Mouse (Mus musculus) CH12.LX (cell line): ENCODE measurements around the gene Ascc1. TPM values are rescaled to one million over a fixed set of nuclear protein-coding genes. Genes with fewer than 3 reads are reported as not detected.

ENCODE experiments used
- DNase-seq: peaks from one replicate; pipeline ENCODE4 v3.0.0-alpha.2; 2013; ENCODE audit errors: extremely low read depth
- H3K27ac ChIP-seq: 2 replicates; pipeline ENCODE4 v1.5.1; 2012; ENCODE audit warnings: low read depth, mild to moderate bottlenecking, control low read depth, moderate library complexity; ENCODE audit not compliant: insufficient read depth
- H3K27me3 ChIP-seq: replicated peaks from 2 replicates; pipeline ENCODE3; 2012; ENCODE audit warnings: inconsistent platforms
- H3K36me3 ChIP-seq, 2 experiments: replicated peaks in 1 of 2; 2 replicates each; pipeline versions ENCODE3 to v1.6.1; 2012; ENCODE audit warnings: inconsistent platforms in 1 of 2, low read length in 1 of 2, mild to moderate bottlenecking in 1 of 2, mixed read lengths in 1 of 2, moderate library complexity in 1 of 2; ENCODE audit not compliant: control insufficient read depth in 1 of 2, insufficient read depth in 1 of 2
- H3K4me1 ChIP-seq, 2 experiments: 2 replicates each; pipeline ENCODE4 v1.6.1; 2012; ENCODE audit warnings: inconsistent platforms in 1 of 2, moderate library complexity in 1 of 2; ENCODE audit not compliant: insufficient read depth in 2 of 2, control insufficient read depth in 1 of 2
- H3K4me2 ChIP-seq: 2 replicates; pipeline ENCODE4 v1.6.1; 2012; ENCODE audit warnings: low read depth, mild to moderate bottlenecking, control low read depth; ENCODE audit not compliant: poor library complexity, insufficient read depth, severe bottlenecking
- H3K4me3 ChIP-seq, 3 experiments: fragments of 150-350 bp in 1 of 3; sonication (generic) in 1 of 3; replicated peaks in 1 of 3; 2 replicates each; pipeline versions ENCODE3 to v1.5.1; 2011 to 2012; ENCODE audit warnings: low read depth in 2 of 3, low read length in 2 of 3, mild to moderate bottlenecking in 2 of 3, moderate library complexity in 2 of 3, control low read depth in 1 of 3, improper control_type of control experiment in 1 of 3, inconsistent platforms in 1 of 3, mixed read lengths in 1 of 3; ENCODE audit not compliant: poor library complexity in 1 of 3
- H3K79me2 ChIP-seq: replicated peaks from 2 replicates; pipeline ENCODE4 v1.6.1; 2012; ENCODE audit warnings: mild to moderate bottlenecking, moderate library complexity; ENCODE audit not compliant: control insufficient read depth, poor library complexity, insufficient read depth, severe bottlenecking; ENCODE audit errors: extremely low read depth
- H3K9ac ChIP-seq: 2 replicates; pipeline ENCODE4 v1.6.1; 2012; ENCODE audit warnings: low read depth, mild to moderate bottlenecking, control low read depth, moderate library complexity; ENCODE audit not compliant: insufficient read depth
- H3K9me3 ChIP-seq: replicated peaks from 2 replicates; pipeline ENCODE3; 2012; ENCODE audit warnings: low read length, inconsistent platforms, mixed read lengths
- BHLHE40 ChIP-seq: IDR thresholded peaks from 2 replicates; pipeline ENCODE4 v1.6.1; 2011; ENCODE audit warnings: mild to moderate bottlenecking, low read depth, low read length, improper control_type of control experiment
- ELF1 ChIP-seq: IDR thresholded peaks from 2 replicates; pipeline ENCODE4 v1.6.1; 2014; ENCODE audit warnings: low read depth, mild to moderate bottlenecking, inconsistent platforms, low read length, improper control_type of control experiment
- ETS1 ChIP-seq: conservative IDR thresholded peaks from 2 replicates; pipeline ENCODE4 v1.6.1; 2012; ENCODE audit warnings: low read depth, mild to moderate bottlenecking, inconsistent platforms, low read length, improper control_type of control experiment, moderate library complexity
- GABPA ChIP-seq: IDR thresholded peaks from 2 replicates; pipeline ENCODE4 v1.6.1; 2012; ENCODE audit warnings: low read depth, low read length, improper control_type of control experiment, inconsistent platforms; ENCODE audit not compliant: insufficient replicate concordance
- IRF4 ChIP-seq: IDR thresholded peaks from 2 replicates; pipeline ENCODE4 v1.6.1; 2014; ENCODE audit warnings: low read depth, mild to moderate bottlenecking, inconsistent platforms, low read length, improper control_type of control experiment
- JUN ChIP-seq: IDR thresholded peaks from 2 replicates; pipeline ENCODE4 v1.6.1; 2011; ENCODE audit warnings: low read depth, mild to moderate bottlenecking, low read length, improper control_type of control experiment, moderate library complexity; ENCODE audit not compliant: insufficient read depth
- KAT2A ChIP-seq: IDR thresholded peaks from 2 replicates; pipeline ENCODE4 v1.6.1; 2012; ENCODE audit warnings: low read length, improper control_type of control experiment, inconsistent platforms; ENCODE audit not compliant: insufficient replicate concordance
- MAFK ChIP-seq: IDR thresholded peaks from 2 replicates; pipeline ENCODE4 v1.6.1; 2011; ENCODE audit warnings: low read length, improper control_type of control experiment; ENCODE audit not compliant: insufficient replicate concordance
- MAX ChIP-seq: IDR thresholded peaks from 2 replicates; pipeline ENCODE4 v1.6.1; 2011; ENCODE audit warnings: low read length, improper control_type of control experiment
- RCOR1 ChIP-seq: conservative IDR thresholded peaks from 2 replicates; pipeline ENCODE4 v1.6.1; 2012; ENCODE audit warnings: low read depth, mild to moderate bottlenecking, inconsistent platforms, low read length, improper control_type of control experiment
- SMC3 ChIP-seq: IDR thresholded peaks from 2 replicates; pipeline ENCODE4 v1.6.1; 2011; ENCODE audit warnings: low read depth, low read length, improper control_type of control experiment
- TCF12 ChIP-seq: IDR thresholded peaks from 2 replicates; pipeline ENCODE4 v1.6.1; 2014; ENCODE audit warnings: low read depth, mild to moderate bottlenecking, inconsistent platforms, low read length, improper control_type of control experiment
- ZC3H11A ChIP-seq: IDR thresholded peaks from 2 replicates; pipeline ENCODE4 v1.6.1; 2012; ENCODE audit warnings: low read depth, mild to moderate bottlenecking, inconsistent platforms, low read length, improper control_type of control experiment
- ZMIZ1 ChIP-seq: IDR thresholded peaks from 2 replicates; pipeline ENCODE4 v1.6.1; 2012; ENCODE audit warnings: low read depth, mild to moderate bottlenecking, inconsistent platforms, low read length, improper control_type of control experiment
- dilution Hi-C: fragments of 300-500 bp; cut with MboI; formaldehyde crosslinking; loops from 2 replicates; pipeline ENCODE4 v1.14.3; 2020; ENCODE audit warnings: low sequenced_read_pairs; ENCODE audit not compliant: extremely low pct_unique_long_range_greater_than_20kb, extremely low pct_ligation_motif_present
- in situ Hi-C: fragments of 300-500 bp; cut with MboI; formaldehyde crosslinking; loops from 3 replicates; pipeline ENCODE4 v1.14.3; 2019; ENCODE audit warnings: low sequenced_read_pairs, low pct_ligation_motif_present, low pct_unique_long_range_greater_than_20kb, mixed read lengths
- polyA plus RNA-seq: library from polyadenylated mRNA; unstranded; fragments of >175 nt; gene quantifications from 2 replicates; pipeline ENCODE4 v1.2.1, GENCODE M21; 2012; ENCODE audit warnings: low read depth; ENCODE audit not compliant: insufficient read length
- total RNA-seq, 2 experiments: library from RNA; depleted of rRNA; stranded (reverse); fragments of 300-350 nt in 1 of 2; fragments of >200 nt in 1 of 2; gene quantifications; 2 replicates each; pipeline ENCODE4 v1.2.3; 2012 to 2014

The Ascc1 gene
- total and polyA plus RNA-seq, 3 experiments: 20.1 to 25.5 (median 25.4) TPM

DNA sequence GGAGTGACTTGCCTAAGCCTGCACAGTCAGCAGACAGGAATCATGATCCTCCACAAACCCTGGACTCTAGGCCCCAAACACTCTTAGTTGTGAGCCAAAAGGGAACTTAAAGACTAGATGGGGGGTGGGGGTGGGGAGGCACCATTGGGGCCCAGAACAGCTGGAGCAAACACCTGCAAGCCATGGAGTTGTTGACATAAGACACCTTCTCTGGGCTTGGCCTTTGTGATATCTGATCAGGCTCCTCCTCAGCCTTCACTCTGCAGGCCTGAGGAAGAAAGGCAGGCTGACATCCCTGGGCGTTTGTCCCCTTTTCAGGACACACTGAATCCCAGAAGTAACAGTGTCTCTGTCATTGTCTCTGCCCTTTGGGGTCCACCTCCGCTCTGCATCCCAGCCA lies 39.0 kb upstream of the Ascc1 start:
- no peak overlapping the region for H3K27ac ChIP-seq
- H3K9ac ChIP-seq: no peak overlapping the region
- no peak overlapping the region for H3K4me3 ChIP-seq
- in situ Hi-C loops (no loop called here), dilution Hi-C loops (no loop called here)
- TF ChIP-seq TCF12 (peak; percentile 73; the same call in 1 of the 2 replicates), ETS1 (peak; percentile 45), BHLHE40 (0 out of 2 replicates have a peak, but pooled peaks have one; percentile 16), SMC3 (no peak), MAX (no peak)
- peaks cover 8 to 27% of the 10 kb centered on the region in 2 experiments for H3K4me1 ChIP-seq
- no peaks in the 10 kb centered on the region for H3K36me3 ChIP-seq
- H3K9me3 ChIP-seq: peaks cover 3% of the 10 kb centered on the region
- H3K4me2 ChIP-seq: no peak overlapping the region
- H3K79me2 ChIP-seq: no peaks in the 10 kb centered on the region
- DNase-seq: no peak
- H3K27me3 ChIP-seq: no peaks in the 10 kb centered on the region

GRCm38 (mm10) chr10:59964504-59965361 lies 37.9 kb upstream of the Ascc1 start:
- DNase-seq: no peak
- Histone ChIP-seq H3K27me3 (no peaks in the 10 kb centered on the region), H3K4me2 (no peak overlapping the region), H3K79me2 (no peaks in the 10 kb centered on the region), H3K9ac (no peak overlapping the region), H3K9me3 (peaks cover 3% of the 10 kb centered on the region), H3K36me3 (no peaks in the 10 kb centered on the region), H3K4me3 (no peak overlapping the region), H3K27ac (no peak overlapping the region), H3K4me1 (peaks cover 4 to 21% of the 10 kb centered on the region in 2 experiments)
- dilution Hi-C loops (no loop called here), in situ Hi-C loops (no loop called here)
- TF ChIP-seq TCF12 (no peak), IRF4 (no peak), GABPA (no peak), RCOR1 (no peak), ZMIZ1 (no peak), MAFK (peak; percentile 83), JUN (no peak), ZC3H11A (no peak)

DNA sequence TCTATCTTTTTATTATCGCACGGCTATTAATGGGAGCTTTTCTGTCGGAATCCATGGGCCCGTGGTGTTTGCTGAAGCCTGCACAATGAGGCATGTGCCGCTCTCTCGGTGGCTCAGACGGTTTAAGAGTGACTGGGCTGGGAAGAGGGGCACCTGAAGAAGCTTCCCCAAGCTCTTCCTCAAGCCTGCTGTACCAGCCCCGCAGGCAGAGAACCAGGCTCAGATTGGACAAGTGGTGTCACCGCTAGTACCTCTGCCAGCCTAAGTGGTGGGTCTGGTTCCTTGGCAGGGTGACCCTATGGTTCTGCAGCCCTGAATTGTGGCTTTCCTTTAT lies 37.3 kb upstream of the Ascc1 start:
- Histone ChIP-seq H3K4me3 (no peak overlapping the region), H3K36me3 (no peaks in the 10 kb centered on the region), H3K79me2 (no peaks in the 10 kb centered on the region), H3K4me1 (peaks cover 4 to 21% of the 10 kb centered on the region in 2 experiments), H3K9ac (no peak overlapping the region), H3K9me3 (peaks cover 3% of the 10 kb centered on the region), H3K4me2 (no peak overlapping the region), H3K27ac (no peak overlapping the region), H3K27me3 (no peaks in the 10 kb centered on the region)
- in situ Hi-C loops: no loop called here
- TF ChIP-seq KAT2A (no peak), IRF4 (no peak), ELF1 (no peak)
- DNase-seq: no peak
- dilution Hi-C loops: no loop called here
